Mouse (Mus musculus) heart, postnatal 14 days (tissue): ENCODE data around the gene 1700029P11Rik. TPM values are rescaled to one million over a fixed set of nuclear protein-coding genes. Genes with fewer than 3 reads are reported as not detected.

Experiments
- DNase-seq, 2 experiments: peaks; one replicate each; pipeline ENCODE4 v3.0.0; 2021 to 2022
- intact Hi-C: fragments of 180-260 bp; cut with DNase I; formaldehyde crosslinking; loops from one replicate; pipeline ENCODE4 v1.15.1; 2025
- long read RNA-seq, 2 experiments: library from polyadenylated mRNA; stranded (forward); transcript quantifications; one replicate each; pipeline ENCODE4 v2.0.0; 2021
- total RNA-seq, 2 experiments: library from RNA; stranded (reverse); gene quantifications; 2 replicates each; pipeline ENCODE4 v1.2.3; 2021

1700029P11Rik gene
- not detected for total RNA-seq
- long read RNA-seq, experiment 1 = 0 reads
- long read RNA-seq, experiment 2 = 0 reads

DNA sequence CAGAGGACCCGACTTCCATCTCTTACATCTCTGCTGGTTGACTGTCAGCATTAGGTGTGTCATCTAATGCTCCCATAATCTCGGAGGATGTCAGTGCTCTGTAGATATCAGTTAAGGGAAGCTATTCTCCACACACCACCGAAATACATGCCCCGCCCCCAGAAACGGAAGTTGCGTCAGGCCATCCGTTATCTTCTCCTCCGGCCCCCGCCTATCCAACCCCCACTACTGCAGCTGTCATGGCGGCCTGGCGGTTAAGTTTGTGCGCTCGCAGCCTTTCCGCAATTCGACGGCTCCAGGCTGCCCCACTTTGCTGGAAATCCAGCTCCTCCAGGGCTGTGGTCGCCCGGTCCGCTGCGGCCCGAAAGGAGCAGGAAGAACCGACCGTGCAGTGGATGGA lies at the start of gene 1700029P11Rik:
1700029P11Rik (plus strand) TSS at position 220 of the 400 bp plus-strand sequence.
- intact Hi-C loops = no loop called here
- DNase-seq = no peak

- intact Hi-C loops = no loop called here
- DNase-seq = no peak
Observed at GRCm38 (mm10) chr15:81932951-81933470, 47.3 kb upstream of the 1700029P11Rik start.

DNA sequence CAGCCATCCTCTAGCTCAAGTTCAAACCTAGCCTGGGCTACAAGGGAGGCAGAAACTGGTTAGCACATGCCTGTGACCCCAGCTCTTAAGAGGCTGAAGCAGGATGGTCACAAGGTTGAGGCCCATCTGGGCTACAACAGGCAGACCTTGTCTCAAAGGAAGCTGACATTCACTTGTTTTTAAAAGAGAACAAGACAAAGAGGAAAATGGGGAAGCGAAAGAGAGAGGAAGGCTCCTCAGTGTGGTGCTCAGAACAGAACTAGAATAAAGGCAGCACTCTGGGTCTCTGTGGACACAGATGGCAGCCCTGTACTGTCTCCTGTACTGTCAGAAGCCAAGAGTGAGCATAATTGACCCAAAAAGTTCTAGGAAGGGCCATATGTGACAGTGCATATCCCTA lies 46.4 kb upstream of the 1700029P11Rik start:
- intact Hi-C loops = no loop called here
- DNase-seq = no peak

- intact Hi-C loops = no loop called here
- DNase-seq = no peak
Observed at GRCm38 (mm10) chr15:81935869-81936637, 44.3 kb upstream of the 1700029P11Rik start.

DNA sequence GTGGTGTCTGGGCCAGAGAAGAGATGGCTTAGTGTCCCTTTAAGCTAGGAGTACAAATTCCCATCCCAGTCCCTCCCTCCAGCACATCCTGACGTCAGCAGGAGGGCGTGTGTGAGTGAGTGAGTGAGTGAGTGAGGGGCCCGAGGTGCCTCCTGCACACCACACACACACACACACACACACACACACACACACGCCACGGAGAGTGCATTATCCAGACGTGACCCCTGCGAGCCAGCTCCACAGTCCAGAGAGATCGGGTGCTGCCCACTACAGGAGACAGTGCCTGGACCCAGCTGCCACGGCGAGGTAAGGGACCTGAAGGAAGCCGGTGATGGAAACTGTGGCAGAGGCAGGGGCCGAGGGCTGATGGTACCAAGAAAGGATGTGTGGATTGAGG lies 43.7 kb upstream of the 1700029P11Rik start, which contains the start of gene Csdc2:
Csdc2 (plus strand) TSS at position 81 of the 400 bp plus-strand sequence.
- intact Hi-C loops = no loop called here

GRCm38 (mm10) chr15:81937098-81937972 lies 43.0 kb upstream of the 1700029P11Rik start:
- DNase-seq = peak; percentile 56 to 64
- intact Hi-C loops = no loop called here

More for the DNA sequence above, 43.7 kb upstream of the 1700029P11Rik start, which contains the start of gene Csdc2:
- DNase-seq = peak; percentile 61 to 69

DNA sequence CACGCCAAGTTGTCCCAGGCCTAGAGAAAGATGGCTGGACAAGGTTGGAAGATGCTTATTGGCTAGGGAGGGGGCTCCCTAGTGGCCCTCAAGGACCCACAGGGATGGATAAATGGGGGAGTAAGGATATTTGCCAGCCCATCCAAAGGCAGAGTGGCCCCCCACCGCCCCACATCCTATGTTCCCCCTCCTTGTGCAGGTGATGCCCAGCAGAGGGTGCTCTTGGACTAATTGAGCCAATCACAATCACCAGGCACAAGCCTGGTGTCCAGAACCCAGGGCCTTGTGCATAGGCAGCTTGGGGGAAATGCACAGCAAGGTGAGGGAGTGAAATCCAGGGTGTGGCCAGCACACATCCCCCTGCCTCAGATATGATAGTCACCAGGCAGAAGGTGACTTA lies 42.1 kb upstream of the 1700029P11Rik start:
- intact Hi-C loops = no loop called here
- peak; percentile 45 to 60 for DNase-seq

GRCm38 (mm10) chr15:81939157-81939715 lies 41.1 kb upstream of the 1700029P11Rik start:
- DNase-seq = no peak
- intact Hi-C loops = no loop called here

- intact Hi-C loops = loop anchor here (10.0 kb wide), 1 partner anchor 55 kb away; no protein-coding TSS in a partner anchor
- DNase-seq = no peak
Observed at GRCm38 (mm10) chr15:81939774-81940173, 40.6 kb upstream of the 1700029P11Rik start.

GRCm38 (mm10) chr15:81940219-81940618 lies 40.1 kb upstream of the 1700029P11Rik start:
- intact Hi-C loops = loop anchor here (10.0 kb wide), 1 partner anchor 55 kb away; no protein-coding TSS in a partner anchor
- DNase-seq = no peak

GRCm38 (mm10) chr15:81941010-81941409 lies 39.3 kb upstream of the 1700029P11Rik start:
- no peak for DNase-seq
- intact Hi-C loops = loop anchor here (10.0 kb wide), 1 partner anchor 54 kb away; no protein-coding TSS in a partner anchor

- DNase-seq = no peak
- intact Hi-C loops = loop anchor here (10.0 kb wide), 1 partner anchor 52 kb away; no protein-coding TSS in a partner anchor
Observed at GRCm38 (mm10) chr15:81943176-81943749, 37.1 kb upstream of the 1700029P11Rik start.

GRCm38 (mm10) chr15:81949076-81949475 lies 31.3 kb upstream of the 1700029P11Rik start:
- no peak for DNase-seq
- intact Hi-C loops = loop anchor here (10.0 kb wide), 1 partner anchor 46 kb away; no protein-coding TSS in a partner anchor

DNA sequence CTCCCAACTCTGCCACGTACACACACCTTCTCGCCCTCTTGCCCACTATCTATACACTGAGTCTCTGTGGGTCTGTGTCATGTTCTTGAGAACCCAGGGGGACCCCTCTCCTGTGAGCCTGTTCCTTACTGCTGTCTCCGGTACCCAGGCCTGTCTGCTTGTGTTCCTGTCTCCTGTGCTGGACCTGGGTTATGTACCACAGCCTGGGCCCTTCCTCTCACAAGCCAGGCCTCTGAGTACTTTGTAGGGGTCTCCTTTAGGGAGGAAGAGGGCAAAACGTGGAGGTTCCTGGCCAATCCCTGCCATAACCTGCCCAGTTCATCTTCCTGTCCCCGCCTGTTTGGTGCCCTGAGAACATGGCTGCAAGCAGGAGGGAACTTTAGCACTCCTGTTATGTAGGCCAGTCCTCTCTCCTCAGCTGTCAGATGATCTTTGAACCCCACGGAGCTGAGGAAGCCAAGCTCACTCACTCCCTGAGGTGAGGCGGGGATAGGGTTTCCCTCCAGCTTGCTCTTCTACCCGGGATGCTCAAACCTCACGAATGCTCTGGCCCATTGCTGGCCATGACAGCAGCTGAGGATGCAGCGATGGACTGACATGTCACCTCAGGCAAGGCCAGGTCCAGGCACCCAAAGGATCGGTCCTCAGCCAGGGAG lies 30.7 kb upstream of the 1700029P11Rik start:
- DNase-seq = no peak
- intact Hi-C loops = loop anchor here (10.0 kb wide), 1 partner anchor 45 kb away; no protein-coding TSS in a partner anchor

GRCm38 (mm10) chr15:81950716-81951115 lies 29.6 kb upstream of the 1700029P11Rik start:
- DNase-seq = no peak
- intact Hi-C loops = no loop called here

GRCm38 (mm10) chr15:81951159-81951558 lies 29.2 kb upstream of the 1700029P11Rik start:
- intact Hi-C loops = no loop called here
- DNase-seq = no peak

- DNase-seq = no peak
- intact Hi-C loops = no loop called here
Observed at GRCm38 (mm10) chr15:81952310-81952709, 28.0 kb upstream of the 1700029P11Rik start.

DNA sequence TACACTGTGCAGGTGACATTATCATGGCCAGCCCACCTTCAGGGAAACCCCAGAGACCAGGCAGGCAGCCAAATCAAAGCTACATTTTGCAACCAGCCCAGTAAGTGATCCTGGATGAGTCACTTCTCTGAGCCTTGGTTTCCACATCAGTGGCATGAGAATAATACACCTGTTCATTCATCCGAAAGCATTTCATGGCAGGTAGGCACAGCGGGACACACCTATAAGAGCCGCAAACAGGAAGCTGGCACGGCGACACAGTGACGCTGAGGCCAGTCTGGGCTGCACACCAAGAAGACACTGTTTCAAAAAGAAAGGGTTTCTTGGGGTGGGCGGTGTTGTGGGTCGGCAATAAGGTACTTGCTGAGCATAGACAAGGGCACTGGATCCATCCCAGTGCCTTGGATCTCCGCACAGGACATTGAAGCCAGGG lies 26.2 kb upstream of the 1700029P11Rik start:
- intact Hi-C loops = no loop called here
- DNase-seq = no peak

DNA sequence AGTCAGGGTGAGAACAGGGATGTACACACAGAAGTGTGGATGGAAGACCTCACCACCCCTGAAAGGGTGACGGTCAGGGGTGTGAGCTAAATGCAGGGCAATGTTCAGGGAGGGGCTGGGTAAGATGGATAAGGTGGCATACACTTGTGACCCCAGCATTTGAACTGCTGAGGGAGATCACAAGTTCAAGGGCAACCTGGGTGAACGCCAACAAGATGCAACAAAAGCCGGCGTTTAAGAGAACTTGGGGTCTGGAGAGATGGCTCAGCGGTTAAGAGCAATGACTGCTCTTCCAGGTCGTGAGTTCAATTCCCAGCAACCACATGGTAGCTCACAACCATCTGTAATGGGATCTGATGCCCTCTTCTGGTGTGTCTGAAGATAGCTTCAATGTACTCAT lies 25.6 kb upstream of the 1700029P11Rik start:
- intact Hi-C loops = loop anchor here (5.0 kb wide), 1 partner anchor 88 kb away; no protein-coding TSS in a partner anchor

More for the DNA sequence above, 25.6 kb upstream of the 1700029P11Rik start:
- DNase-seq = no peak
